Mouse (Mus musculus) liver, postnatal 0 days (tissue): ENCODE measurements around the gene 1700056E22Rik.

Experiments used
- CTCF ChIP-seq: sonication (generic); IDR thresholded peaks from 2 replicates; pipeline ENCODE4 v1.5.1; 2016; ENCODE audit warnings: antibody characterized with exemption, low read depth
- EP300 ChIP-seq: IDR thresholded peaks from 2 replicates; pipeline ENCODE4 v1.6.1; 2016; ENCODE audit warnings: antibody characterized with exemption, low read depth, mild to moderate bottlenecking

- peak; percentile 57 for TF ChIP-seq CTCF
- no peak for TF ChIP-seq EP300
Measured at GRCm38 (mm10) chr1:184033390-184034010, 601 bp downstream of the 1700056E22Rik start.
